Comparison of ENCODE assay signal across 9 mouse cellular contexts in the genomic region with DNA sequence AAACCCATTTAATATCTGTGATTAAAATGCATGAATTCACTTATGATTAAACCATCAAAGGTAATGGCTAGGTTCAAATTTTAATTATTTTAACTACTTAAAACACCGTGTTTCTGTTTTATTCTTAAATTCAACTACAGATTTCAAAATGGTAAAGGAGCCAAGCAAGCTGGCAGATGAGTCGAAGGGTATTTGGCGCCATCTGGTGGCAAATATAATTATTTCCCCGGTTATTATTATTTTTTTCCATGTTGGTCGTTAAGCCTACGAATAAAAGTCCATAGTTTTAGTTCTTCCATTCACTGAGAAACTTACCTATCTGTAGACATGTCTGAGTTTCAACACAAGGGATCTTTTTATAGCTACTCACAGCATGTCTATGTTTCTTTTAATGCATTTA.
DNase-seq lines count a peak whose midpoint lies in the region; ATAC-seq and TF ChIP-seq lines count a peak whose summit lies in the region.
"Had no signal": no experiment of that assay in that cellular context is flagged by ENCODE, and none has a peak within 500 bp of the region (broad histone marks: within the 10 kb centered on the region; RNA-seq: fewer than 3 reads in every experiment).

No protein-coding gene starts in this region.

- H3K4me2 ChIP-seq in hindbrain, postnatal 0 days (ENCODE audit: low read depth, low read length), result no peak overlapping the region
- no peak overlapping the region for H3K4me2 ChIP-seq in hindbrain, embryonic 16.5 days (ENCODE audit: low read length)
- H3K4me2 ChIP-seq: heart, embryonic 13.5 days had no signal

- no peaks in the 10 kb centered on the region for H3K9me3 ChIP-seq in hindbrain, postnatal 0 days (ENCODE audit: low read length)
- H3K9me3 ChIP-seq in hindbrain, embryonic 16.5 days (ENCODE audit: control insufficient read depth, low read length), result no peaks in the 10 kb centered on the region
- H3K9me3 ChIP-seq: heart, embryonic 13.5 days had no signal

- no peak for ATAC-seq in hindbrain, postnatal 0 days
- no peak for ATAC-seq in hindbrain, embryonic 16.5 days

- no peaks in the 10 kb centered on the region for H3K27me3 ChIP-seq in hindbrain, postnatal 0 days (ENCODE audit: insufficient read depth, low read length)
- H3K27me3 ChIP-seq in hindbrain, embryonic 16.5 days (replicated peaks; ENCODE audit: control insufficient read depth, insufficient read depth, low read length), result no peaks in the 10 kb centered on the region
- H3K27me3 ChIP-seq: heart, embryonic 13.5 days had no signal

- no peaks in the 10 kb centered on the region for H3K36me3 ChIP-seq in hindbrain, postnatal 0 days (ENCODE audit: insufficient read depth, low read length)
- H3K36me3 ChIP-seq in hindbrain, embryonic 16.5 days (ENCODE audit: control insufficient read depth, insufficient read depth, low read length), result no peaks in the 10 kb centered on the region
- H3K36me3 ChIP-seq: heart, embryonic 13.5 days had no signal

- no peak overlapping the region for H3K27ac ChIP-seq in hindbrain, postnatal 0 days
- no peak overlapping the region for H3K27ac ChIP-seq in hindbrain, embryonic 16.5 days (ENCODE audit: low read depth, low read length)
- H3K27ac ChIP-seq: heart, embryonic 13.5 days had no signal

- TF ChIP-seq CTCF in hindbrain, postnatal 0 days (IDR thresholded peaks at IDR 0.05; ENCODE audit: low read depth), result peak; percentile 72

- WGBS in hindbrain, postnatal 0 days, result 13% methylated on average over 6 of the region's 6 CpGs
- 15% methylated on average over 6 of the region's 6 CpGs for WGBS in hindbrain, embryonic 16.5 days

- no peak overlapping the region for H3K9ac ChIP-seq in hindbrain, postnatal 0 days (replicated peaks; ENCODE audit: low read length)
- no peak overlapping the region for H3K9ac ChIP-seq in hindbrain, embryonic 16.5 days (ENCODE audit: low read depth, low read length)
- H3K9ac ChIP-seq: heart, embryonic 13.5 days had no signal

- no peak overlapping the region for H3K4me3 ChIP-seq in hindbrain, postnatal 0 days (ENCODE audit: low read length)
- no peak overlapping the region for H3K4me3 ChIP-seq in hindbrain, embryonic 16.5 days (ENCODE audit: low read length)
- H3K4me3 ChIP-seq: heart, embryonic 13.5 days had no signal

- peak; percentile 65 for DNase-seq in hindbrain, postnatal 0 days (ENCODE audit: low spot score)
- DNase-seq in thymus, postnatal 4 days, result peak; percentile 6
- DNase-seq in thymus, adult 18-20 months, result no peak
- DNase-seq in embryo, embryonic 10 days (ENCODE audit: low spot score), result peak; percentile 13
- DNase-seq in ovary, adult 18-20 months (ENCODE audit: low spot score), result no peak
- DNase-seq in ovary, postnatal 14 days (ENCODE audit: low spot score), result no peak
- no peak for DNase-seq in urinary bladder, postnatal 4 days (ENCODE audit: low spot score in 2 of 2)

- H3K4me1 ChIP-seq in hindbrain, postnatal 0 days (ENCODE audit: insufficient read depth, low read length), result no peaks in the 10 kb centered on the region
- H3K4me1 ChIP-seq in hindbrain, embryonic 16.5 days (ENCODE audit: control insufficient read depth, insufficient read depth, low read depth, low read length), result no peaks in the 10 kb centered on the region
- H3K4me1 ChIP-seq: heart, embryonic 13.5 days had no signal

Comparison
In these comparisons a context has a peak if more than half of its experiments do, and no peak if none do; other contexts are left out.
1. DNase-seq: peak in hindbrain, postnatal 0 days (single experiment), thymus, postnatal 4 days (single experiment) and embryo, embryonic 10 days (single experiment); none in thymus, adult 18-20 months (0 of 2), ovary, adult 18-20 months (single experiment), ovary, postnatal 14 days (single experiment) and urinary bladder, postnatal 4 days (0 of 2).